Mouse (Mus musculus) MEL (cell line): ENCODE results near the gene Gas7.

Experiments used
- CHD1 ChIP-seq: IDR thresholded peaks from 2 replicates; pipeline ENCODE4 v1.6.1; 2012; ENCODE audit warnings: low read depth, mild to moderate bottlenecking, inconsistent platforms, low read length, improper control_type of control experiment
- CTCF ChIP-seq, 3 experiments: IDR thresholded peaks in 2 of 3; conservative IDR thresholded peaks in 1 of 3; 2 replicates each; pipeline ENCODE4 v1.5.1; 2011 to 2012; ENCODE audit warnings: low read length in 3 of 3, low read depth in 2 of 3, mild to moderate bottlenecking in 2 of 3, improper control_type of control experiment in 1 of 3, inconsistent platforms in 1 of 3, mixed read lengths in 1 of 3, moderate library complexity in 1 of 3; ENCODE audit not compliant: control insufficient read depth in 1 of 3, insufficient read depth in 1 of 3, poor library complexity in 1 of 3, severe bottlenecking in 1 of 3
- EP300 ChIP-seq, 2 experiments: IDR thresholded peaks; 2 replicates each; pipeline ENCODE4 v1.6.1; 2011; ENCODE audit warnings: improper control_type of control experiment in 2 of 2, low read length in 2 of 2, low read depth in 1 of 2, mild to moderate bottlenecking in 1 of 2
- HCFC1 ChIP-seq: IDR thresholded peaks from 2 replicates; pipeline ENCODE4 v1.6.1; 2012; ENCODE audit warnings: low read depth, mild to moderate bottlenecking, inconsistent platforms, low read length, improper control_type of control experiment, moderate library complexity
- MAZ ChIP-seq: IDR thresholded peaks from 2 replicates; pipeline ENCODE4 v1.6.1; 2012; ENCODE audit warnings: low read depth, mild to moderate bottlenecking, inconsistent platforms, low read length, improper control_type of control experiment
- POLR2A ChIP-seq, 2 experiments: IDR thresholded peaks; 2 replicates each; pipeline ENCODE4 v1.6.1; 2011 to 2012; ENCODE audit warnings: low read length in 2 of 2, mild to moderate bottlenecking in 2 of 2, control low read depth in 1 of 2, improper control_type of control experiment in 1 of 2, low read depth in 1 of 2, moderate library complexity in 1 of 2; ENCODE audit not compliant: control insufficient read depth in 1 of 2, insufficient read depth in 1 of 2, poor library complexity in 1 of 2
- POLR2AphosphoS5 ChIP-seq: IDR thresholded peaks from 2 replicates; pipeline ENCODE4 v1.6.1; 2012; ENCODE audit warnings: low read depth, borderline replicate concordance, mild to moderate bottlenecking, inconsistent platforms, low read length, moderate library complexity, mixed read lengths
- RAD21 ChIP-seq: IDR thresholded peaks from 2 replicates; pipeline ENCODE4 v1.6.1; 2011; ENCODE audit warnings: mild to moderate bottlenecking, low read depth, low read length, improper control_type of control experiment
- USF1 ChIP-seq: IDR thresholded peaks from 2 replicates; pipeline ENCODE4 v1.6.1; 2014; ENCODE audit warnings: low read depth, mild to moderate bottlenecking, inconsistent platforms, low read length, improper control_type of control experiment, moderate library complexity
- ZKSCAN1 ChIP-seq: IDR thresholded peaks from 2 replicates; pipeline ENCODE4 v1.6.1; 2012; ENCODE audit warnings: low read depth, mild to moderate bottlenecking, inconsistent platforms, low read length, improper control_type of control experiment, moderate library complexity

DNA sequence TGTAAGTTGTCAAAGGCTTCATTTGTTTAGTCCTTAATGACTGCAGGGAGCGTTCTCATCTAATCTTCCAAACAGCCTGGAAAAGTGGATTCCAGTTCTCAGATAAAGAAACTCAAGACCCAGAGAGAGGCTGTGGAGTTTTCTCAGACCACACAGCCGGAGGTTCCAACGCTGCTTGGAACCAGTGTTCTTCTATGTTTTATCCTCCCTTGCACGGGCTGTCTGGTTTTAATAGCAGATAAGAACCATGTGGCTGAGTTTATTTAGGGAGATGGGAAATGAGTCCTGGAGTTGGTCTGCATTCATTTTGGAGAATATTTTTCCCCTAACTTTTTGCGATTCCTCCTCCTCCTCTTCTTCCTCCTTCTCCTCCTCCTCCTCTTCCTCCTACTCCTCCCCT lies 26.5 kb downstream of the Gas7 start:
- TF ChIP-seq POLR2A (IDR thresholded peaks at IDR 0.05; ENCODE audit: control insufficient read depth in 1 of 2, insufficient read depth in 1 of 2, low read depth in 1 of 2, low read length in 2 of 2, poor library complexity in 1 of 2), result no peak
- TF ChIP-seq EP300 (IDR thresholded peaks at IDR 0.05; ENCODE audit: low read depth in 1 of 2, low read length in 2 of 2), result no peak
- no peak for TF ChIP-seq MAZ
- TF ChIP-seq RAD21, result no peak
- TF ChIP-seq CHD1, result no peak
- TF ChIP-seq ZKSCAN1, result no peak
- TF ChIP-seq CTCF (IDR thresholded peaks at IDR 0.05 in 2 of 3, conservative IDR thresholded peaks at IDR 0.05 in 1 of 3; ENCODE audit: control insufficient read depth in 1 of 3, insufficient read depth in 1 of 3, low read depth in 2 of 3, low read length in 3 of 3, poor library complexity in 1 of 3, severe bottlenecking in 1 of 3), result no peak
- TF ChIP-seq USF1, result no peak
- no peak for TF ChIP-seq HCFC1
- no peak for TF ChIP-seq POLR2AphosphoS5
